Mouse (Mus musculus): ENCODE measurements around the gene Abhd12. TPM values are rescaled to one million over a fixed set of nuclear protein-coding genes. Genes with fewer than 3 reads are reported as not detected.

The Abhd12 gene
- polyA plus RNA-seq, 1 experiment = 44.3 TPM

DNA sequence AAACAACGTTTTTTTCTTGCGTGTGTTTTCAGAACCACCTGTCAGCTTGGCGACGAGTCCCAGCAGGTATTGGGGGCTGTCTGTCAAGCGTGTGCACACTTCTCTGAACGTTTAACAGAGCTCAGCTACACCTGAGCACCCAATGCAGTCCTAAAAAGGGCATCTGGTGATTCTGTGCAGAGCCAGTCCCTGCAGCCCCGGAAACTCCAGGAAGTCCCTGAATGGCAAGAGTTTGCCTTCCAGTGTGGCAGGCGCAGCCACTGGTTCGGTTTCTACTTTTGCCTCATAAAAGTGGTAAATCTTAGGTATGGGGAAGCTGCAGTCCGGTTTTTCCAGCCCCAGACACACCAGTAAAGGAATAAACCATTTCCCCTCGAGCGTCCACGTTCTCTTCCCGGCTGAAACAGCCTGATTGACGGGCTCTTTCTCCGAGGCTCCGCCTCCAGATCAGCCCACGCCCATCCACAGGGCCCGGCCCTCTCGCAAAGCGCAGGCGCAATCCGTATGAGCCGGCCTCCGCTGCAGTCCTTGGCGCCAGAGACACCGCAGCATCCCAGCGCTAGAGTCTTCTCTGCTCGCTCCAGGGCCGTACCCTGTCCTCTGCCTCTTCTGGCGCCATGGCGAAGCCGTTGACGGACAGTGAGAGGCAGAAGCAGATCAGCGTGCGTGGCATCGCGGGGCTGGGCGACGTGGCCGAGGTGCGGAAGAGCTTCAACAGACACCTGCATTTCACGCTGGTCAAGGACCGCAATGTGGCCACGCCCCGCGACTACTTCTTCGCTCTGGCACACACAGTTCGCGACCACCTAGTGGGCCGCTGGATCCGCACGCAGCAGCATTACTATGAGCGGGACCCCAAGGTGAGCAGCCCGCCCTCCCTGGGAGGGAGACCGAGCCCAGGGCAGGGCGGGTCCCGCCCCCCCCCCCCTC, 118.0 kb downstream of the Abhd12 start, which contains the start of gene Pygb:
Gene Pygb, plus strand, starts transcription at position 485 of the 930 bp plus-strand sequence.
- Histone ChIP-seq H3K27ac (ENCODE audit: insufficient read depth, low read length) (peak within 1 kb of the TSS; percentile 63), H3K27me3 (ENCODE audit: control insufficient read depth, insufficient read depth, low read length) (no peaks in the 10 kb centered on the region), H3K36me3 (ENCODE audit: control insufficient read depth, insufficient read depth, low read length) (no peaks in the 10 kb centered on the region), H3K4me3 (ENCODE audit: extremely low read depth, insufficient read depth, insufficient read length) (peak within 1 kb of the TSS; percentile 77), H3K4me1 (ENCODE audit: control insufficient read depth, insufficient read depth, insufficient read length) (peaks cover 2% of the 10 kb centered on the region; the same call in 1 of the 2 replicates)
- no peak for TF ChIP-seq CTCF (IDR thresholded peaks at IDR 0.05; ENCODE audit: extremely low read depth, insufficient read depth, insufficient read length, insufficient replicate concordance)
- peak; percentile 59 for TF ChIP-seq POLR2A (IDR thresholded peaks at IDR 0.05; ENCODE audit: low read depth, low read length)
- DNase-seq (ENCODE audit: low read depth in 1 of 2, low spot score in 2 of 2) = peak; percentile 72 to 81
- WGBS = 1% methylated on average over 58 of the region's 58 CpGs

DNA sequence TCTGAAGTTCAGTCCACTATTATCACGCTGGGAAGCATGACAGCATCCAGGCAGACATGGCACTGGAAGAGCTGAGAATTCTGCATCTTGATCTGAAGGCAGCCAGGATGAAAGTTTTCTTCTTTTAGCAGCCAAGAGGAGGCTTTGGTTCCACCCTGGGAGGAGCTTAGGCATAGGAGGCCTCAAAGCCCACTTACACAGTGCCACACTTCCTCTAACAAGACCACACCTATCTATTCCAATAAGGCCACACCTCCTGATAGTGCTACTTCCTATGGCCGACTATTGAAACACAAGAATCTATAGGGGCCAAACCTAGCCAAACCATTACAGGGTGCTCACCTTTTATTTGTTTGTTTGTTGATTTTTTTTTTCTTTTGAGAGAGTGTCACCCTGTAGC, 121.7 kb downstream of the Abhd12 start:
- H3K36me3 ChIP-seq (ENCODE audit: control insufficient read depth, insufficient read depth, low read length) = no peaks in the 10 kb centered on the region
- TF ChIP-seq POLR2A (IDR thresholded peaks at IDR 0.05; ENCODE audit: low read depth, low read length) = no peak
- no peak for TF ChIP-seq CTCF (IDR thresholded peaks at IDR 0.05; ENCODE audit: extremely low read depth, insufficient read depth, insufficient read length, insufficient replicate concordance)
- 68% methylated on average over 2 of the region's 2 CpGs for WGBS

More for the DNA sequence above, 121.7 kb downstream of the Abhd12 start:
- Histone ChIP-seq H3K27ac (ENCODE audit: insufficient read depth, low read length) (no peak overlapping the region), H3K4me3 (ENCODE audit: extremely low read depth, insufficient read depth, insufficient read length) (no peak overlapping the region), H3K27me3 (ENCODE audit: control insufficient read depth, insufficient read depth, low read length) (no peaks in the 10 kb centered on the region), H3K4me1 (ENCODE audit: control insufficient read depth, insufficient read depth, insufficient read length) (no peaks in the 10 kb centered on the region)
- no peak for DNase-seq (ENCODE audit: low read depth in 1 of 2, low spot score in 2 of 2)

Other genes with a start within 250 kb of the Abhd12 start
- 76.7 and 121 TPM in 2 replicates for gene Acss1, start 236.2 kb downstream of the Abhd12 start, polyA plus RNA-seq (2012; rRNA removed)
- gene Vsx1, start 215.4 kb downstream of the Abhd12 start, polyA plus RNA-seq (2012; rRNA removed) = not detected in 2 replicates
- gene Entpd6, start 155.7 kb downstream of the Abhd12 start, polyA plus RNA-seq (2012; rRNA removed) = 26.3 and 31.7 TPM in 2 replicates
- gene Pygb, start 118.0 kb downstream of the Abhd12 start, polyA plus RNA-seq (2012; rRNA removed) = 25.7 and 28.9 TPM in 2 replicates
- gene Gins1, start 659 bp upstream of the Abhd12 start, polyA plus RNA-seq (2012; rRNA removed) = 1.9 and 2.1 TPM in 2 replicates
- gene Ninl, start 134.6 kb upstream of the Abhd12 start, polyA plus RNA-seq (2012; rRNA removed) = 1.8 and 2.1 TPM in 2 replicates
- gene Nanp, start 134.7 kb upstream of the Abhd12 start, polyA plus RNA-seq (2012; rRNA removed) = 1.5 and 1.6 TPM in 2 replicates
- gene Gm14151, start 187.6 kb upstream of the Abhd12 start, polyA plus RNA-seq (2012; rRNA removed) = not detected in 2 replicates
- gene Gm14147, start 193.5 kb upstream of the Abhd12 start, polyA plus RNA-seq (2012; rRNA removed) = not detected in 2 replicates